Mouse (Mus musculus) liver, adult 2 months (tissue): ENCODE measurements around the gene Tbx18. TPM values are rescaled to one million over a fixed set of nuclear protein-coding genes. Genes with fewer than 3 reads are reported as not detected.

Experiments
- DNase-seq: peaks from one replicate; pipeline ENCODE4 v3.0.0-alpha.2; 2011; ENCODE audit warnings: low read depth, low spot score; ENCODE audit errors: extremely low read depth
- H3K27ac ChIP-seq: fragments of 200-500 bp; replicated peaks from 2 replicates; pipeline ENCODE4 v1.5.1; 2012; ENCODE audit warnings: low read depth, mild to moderate bottlenecking, control low read depth, inconsistent platforms, low read length; ENCODE audit not compliant: insufficient read depth
- H3K27me3 ChIP-seq: fragments of 200-500 bp; 2 replicates; pipeline ENCODE4 v1.6.1; 2012; ENCODE audit warnings: mild to moderate bottlenecking, moderate library complexity, low read length, inconsistent platforms; ENCODE audit not compliant: control insufficient read depth, insufficient read depth
- H3K36me3 ChIP-seq: fragments of 200-500 bp; 2 replicates; pipeline ENCODE4 v1.6.1; 2012; ENCODE audit warnings: low read length, inconsistent platforms; ENCODE audit not compliant: control insufficient read depth, insufficient read depth
- H3K4me1 ChIP-seq: fragments of 200-500 bp; 2 replicates; pipeline ENCODE4 v1.6.1; 2011; ENCODE audit warnings: low read length; ENCODE audit not compliant: control insufficient read depth, insufficient read depth
- H3K4me3 ChIP-seq: fragments of 200-500 bp; 2 replicates; pipeline ENCODE4 v1.5.1; 2011; ENCODE audit warnings: low read depth, mild to moderate bottlenecking, control low read depth, low read length, moderate library complexity; ENCODE audit not compliant: insufficient read depth
- H3K79me2 ChIP-seq: fragments of 200-500 bp; 2 replicates; pipeline ENCODE4 v1.6.1; 2012; ENCODE audit warnings: inconsistent platforms, mild to moderate bottlenecking, low read length, moderate library complexity; ENCODE audit not compliant: control insufficient read depth, insufficient read depth
- H3K9ac ChIP-seq: fragments of 200-500 bp; 2 replicates; pipeline ENCODE4 v1.6.1; 2012; ENCODE audit warnings: low read depth, mild to moderate bottlenecking, control low read depth, inconsistent platforms, low read length
- CTCF ChIP-seq: fragments of 200-500 bp; IDR thresholded peaks from 2 replicates; pipeline ENCODE4 v1.5.1; 2011; ENCODE audit warnings: low read depth, low read length, control low read depth
- POLR2A ChIP-seq: fragments of 200-500 bp; IDR thresholded peaks from 2 replicates; pipeline ENCODE4 v1.6.1; 2011; ENCODE audit warnings: low read length, control low read depth; ENCODE audit not compliant: insufficient read depth; ENCODE audit errors: extremely low read depth
- WGBS: fragments of 180-500 bp; shearing (Covaris S2); methylation state at CpG from one replicate; pipeline ENCODE4 v1.1.7; 2018; 5-methylcytosine and 5-hydroxymethylcytosine counted together
- polyA plus RNA-seq: library from polyadenylated mRNA; depleted of rRNA; stranded (reverse); fragments of >200 nt; gene quantifications from 2 replicates; pipeline ENCODE4 v1.2.3, GENCODE M21; 2012
- total RNA-seq: library from RNA; depleted of rRNA; stranded (reverse); fragments of >200 nt; gene quantifications from 2 replicates; pipeline ENCODE4 v1.2.3, GENCODE M21; 2014

Tbx18 gene
- total and polyA plus RNA-seq, 2 experiments, result not detected

GRCm38 (mm10) chr9:87728107-87728506, 3.0 kb downstream of the Tbx18 start:
- H3K4me1 ChIP-seq, result no peaks in the 10 kb centered on the region
- 32% methylated on average over 3 of the region's 3 CpGs for WGBS
- H3K36me3 ChIP-seq, result no peaks in the 10 kb centered on the region
- no peak for DNase-seq
- no peaks in the 10 kb centered on the region for H3K79me2 ChIP-seq
- no peak overlapping the region for H3K9ac ChIP-seq
- H3K4me3 ChIP-seq, result no peak overlapping the region
- TF ChIP-seq CTCF, result no peak
- no peak for TF ChIP-seq POLR2A
- H3K27me3 ChIP-seq, result peaks cover 29% of the 10 kb centered on the region
- no peak overlapping the region for H3K27ac ChIP-seq

GRCm38 (mm10) chr9:87727155-87727953, 3.7 kb downstream of the Tbx18 start:
- no peak overlapping the region for H3K9ac ChIP-seq
- H3K4me3 ChIP-seq, result no peak overlapping the region
- no peaks in the 10 kb centered on the region for H3K36me3 ChIP-seq
- 13% methylated on average over 12 of the region's 12 CpGs for WGBS
- TF ChIP-seq POLR2A (no peak), CTCF (no peak)
- DNase-seq, result no peak
- H3K4me1 ChIP-seq, result no peaks in the 10 kb centered on the region
- no peaks in the 10 kb centered on the region for H3K79me2 ChIP-seq
- H3K27ac ChIP-seq, result no peak overlapping the region
- peaks cover 22% of the 10 kb centered on the region for H3K27me3 ChIP-seq

- no peak overlapping the region for H3K27ac ChIP-seq
- TF ChIP-seq CTCF (no peak), POLR2A (no peak)
- no peak for DNase-seq
- 53% methylated on average over 2 of the region's 2 CpGs for WGBS
- no peaks in the 10 kb centered on the region for H3K4me1 ChIP-seq
- no peak overlapping the region for H3K9ac ChIP-seq
- no peak overlapping the region for H3K4me3 ChIP-seq
- H3K27me3 ChIP-seq, result peaks cover 6% of the 10 kb centered on the region; the same call in 1 of the 2 replicates
- H3K36me3 ChIP-seq, result no peaks in the 10 kb centered on the region
- no peaks in the 10 kb centered on the region for H3K79me2 ChIP-seq
Measured at GRCm38 (mm10) chr9:87721793-87722192, 9.3 kb downstream of the Tbx18 start.

- 63% methylated on average over 4 of the region's 4 CpGs for WGBS
- no peaks in the 10 kb centered on the region for H3K79me2 ChIP-seq
- no peak for DNase-seq
- TF ChIP-seq CTCF, result no peak
- TF ChIP-seq POLR2A, result no peak
- H3K4me1 ChIP-seq, result no peaks in the 10 kb centered on the region
- H3K9ac ChIP-seq, result no peak overlapping the region
- H3K36me3 ChIP-seq, result no peaks in the 10 kb centered on the region
- H3K4me3 ChIP-seq, result no peak overlapping the region
- H3K27me3 ChIP-seq, result no peaks in the 10 kb centered on the region
- H3K27ac ChIP-seq, result no peak overlapping the region
Measured at GRCm38 (mm10) chr9:87710360-87710759, 20.7 kb downstream of the Tbx18 start.

GRCm38 (mm10) chr9:87708151-87708550, 22.9 kb downstream of the Tbx18 start:
- DNase-seq, result peak; percentile 26
- Histone ChIP-seq H3K36me3 (no peaks in the 10 kb centered on the region), H3K27ac (no peak overlapping the region), H3K4me3 (no peak overlapping the region), H3K27me3 (no peaks in the 10 kb centered on the region), H3K79me2 (no peaks in the 10 kb centered on the region), H3K9ac (no peak overlapping the region), H3K4me1 (no peaks in the 10 kb centered on the region)
- TF ChIP-seq POLR2A, result no peak
- peak; percentile 47; the same call in 1 of the 2 replicates for TF ChIP-seq CTCF

- DNase-seq, result no peak
- WGBS, result 85% methylated on average over 2 of the region's 2 CpGs
- no peaks in the 10 kb centered on the region for H3K79me2 ChIP-seq
Measured at GRCm38 (mm10) chr9:87702267-87702666, 28.8 kb downstream of the Tbx18 start.

More at GRCm38 (mm10) chr9:87702267-87702666, 28.8 kb downstream of the Tbx18 start:
- Histone ChIP-seq H3K36me3 (no peaks in the 10 kb centered on the region), H3K9ac (no peak overlapping the region), H3K4me1 (no peaks in the 10 kb centered on the region), H3K27me3 (no peaks in the 10 kb centered on the region), H3K27ac (no peak overlapping the region), H3K4me3 (no peak overlapping the region)
- TF ChIP-seq CTCF (no peak), POLR2A (no peak)
